Mouse (Mus musculus) hindbrain, embryonic 12.5 days (tissue): ENCODE data around the gene Nek8. TPM values are rescaled to one million over a fixed set of nuclear protein-coding genes. Genes with fewer than 3 reads are reported as not detected.
"Not testable (repeated sequence)": the region's sequence is repeated elsewhere in the genome, so short reads cannot be mapped to it uniquely, and the experiment has no call there.

Experiments
- ATAC-seq: fragments of 200-750 bp; cut with Nextera tagmentation; 2 replicates; pipeline ENCODE4 v1.8.0; 2017; ENCODE audit warnings: moderate TSS enrichment; ENCODE audit not compliant: low FRiP score
- H3K27ac ChIP-seq: fragments of 300-500 bp; sonication (generic); 2 replicates; pipeline ENCODE4 v1.5.1; 2016; ENCODE audit warnings: mild to moderate bottlenecking
- H3K27me3 ChIP-seq: fragments of 300-500 bp; sonication (generic); 2 replicates; pipeline ENCODE4 v1.6.1; 2016; ENCODE audit warnings: mild to moderate bottlenecking
- H3K36me3 ChIP-seq: fragments of 300-500 bp; sonication (generic); 2 replicates; pipeline ENCODE4 v1.6.1; 2016; ENCODE audit warnings: mild to moderate bottlenecking
- H3K4me1 ChIP-seq: fragments of 300-500 bp; sonication (generic); 2 replicates; pipeline ENCODE4 v1.6.1; 2016
- H3K4me2 ChIP-seq: fragments of 300-500 bp; sonication (generic); replicated peaks from 2 replicates; pipeline ENCODE4 v1.6.1; 2016; ENCODE audit warnings: mild to moderate bottlenecking
- H3K4me3 ChIP-seq: fragments of 300-500 bp; sonication (generic); 2 replicates; pipeline ENCODE4 v1.5.1; 2016; ENCODE audit warnings: mild to moderate bottlenecking
- H3K9ac ChIP-seq: fragments of 300-500 bp; sonication (generic); 2 replicates; pipeline ENCODE4 v1.6.1; 2016; ENCODE audit warnings: mild to moderate bottlenecking, moderate library complexity
- H3K9me3 ChIP-seq: fragments of 300-500 bp; sonication (generic); replicated peaks from 2 replicates; pipeline ENCODE4 v1.6.1; 2016; ENCODE audit warnings: mild to moderate bottlenecking
- WGBS: fragments of 180-500 bp; shearing (Covaris S2); methylation state at CpG from one replicate; pipeline ENCODE4 v1.1.7; 2016; 5-methylcytosine and 5-hydroxymethylcytosine counted together
- polyA plus RNA-seq: library from polyadenylated mRNA; unstranded; fragments of >200 nt; fragmentation: Nextera tagmentation; extraction: Ambion mirVana; gene quantifications from 2 replicates; pipeline ENCODE4 v1.2.1, GENCODE M21; 2016

Nek8 gene
- polyA plus RNA-seq, 1 experiment from 2014 or later, result 12.9 TPM

DNA sequence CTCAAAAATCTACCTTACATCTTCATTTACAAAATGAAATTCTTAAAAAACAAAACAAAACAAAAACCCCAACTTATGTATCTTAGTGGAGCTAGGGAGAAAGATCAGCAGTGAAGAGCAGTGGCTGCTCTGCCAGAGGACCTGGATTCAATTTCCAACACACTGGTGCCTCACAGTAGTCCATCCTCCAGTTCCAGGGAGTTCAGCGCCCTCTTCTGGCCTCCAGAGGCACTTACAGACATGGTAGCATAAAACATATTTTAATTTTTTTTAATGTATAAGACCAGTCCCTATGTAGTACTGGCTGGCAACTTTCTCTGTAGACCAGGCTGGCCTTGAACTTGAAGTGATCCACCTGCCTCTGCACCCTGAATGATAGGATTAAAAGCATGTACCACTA is 25.3 kb downstream of the Nek8 start:
- 44% methylated on average over 1 of the region's 1 CpGs for WGBS
- H3K4me3 ChIP-seq, result no peak overlapping the region
- peaks cover 9% of the 10 kb centered on the region; the same call in 1 of the 2 replicates for H3K4me1 ChIP-seq
- no peak for ATAC-seq
- no peak overlapping the region for H3K4me2 ChIP-seq
- H3K36me3 ChIP-seq, result peaks cover 69% of the 10 kb centered on the region
- H3K27me3 ChIP-seq, result no peaks in the 10 kb centered on the region
- no peak overlapping the region for H3K27ac ChIP-seq
- no peaks in the 10 kb centered on the region for H3K9me3 ChIP-seq
- H3K9ac ChIP-seq, result no peak overlapping the region

DNA sequence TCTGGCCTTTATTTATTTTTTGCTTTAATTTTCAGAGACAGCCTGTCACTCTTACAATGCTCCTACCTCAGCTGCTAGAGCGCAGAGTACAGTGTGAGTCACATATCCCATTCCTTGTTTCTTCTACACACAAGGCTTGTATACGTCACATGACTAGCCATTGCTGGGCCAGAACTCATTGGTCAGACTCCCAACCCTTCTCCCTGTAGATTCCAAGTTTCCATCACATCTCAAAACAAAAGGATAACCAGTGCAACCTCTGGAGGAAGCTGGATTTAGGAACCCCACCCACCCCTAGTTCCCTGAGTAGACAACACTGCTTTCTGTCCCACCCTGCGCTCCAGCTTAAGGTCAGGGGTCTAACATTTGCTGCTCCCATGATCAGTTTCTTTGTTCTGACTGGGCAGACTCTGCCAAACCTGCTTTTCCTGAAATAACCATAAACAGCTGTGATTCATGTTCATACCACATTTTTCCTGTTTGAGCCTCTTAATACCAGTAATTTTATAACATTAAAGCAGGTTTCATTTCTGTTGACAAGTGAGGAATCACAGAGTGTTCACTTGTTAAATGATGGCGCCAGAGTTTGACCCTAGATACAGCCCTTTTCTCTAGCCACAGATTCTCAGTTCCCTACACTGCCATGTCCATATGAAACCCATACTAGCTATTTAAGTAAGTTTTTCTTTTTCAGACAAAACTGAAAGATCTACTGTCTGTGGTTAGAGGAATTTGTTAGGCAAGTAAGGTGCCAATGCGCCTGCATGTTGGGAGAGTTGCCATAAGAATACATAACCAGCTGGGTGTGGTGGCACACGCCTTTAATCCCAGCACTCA is 29.6 kb downstream of the Nek8 start:
- no peak overlapping the region for H3K27ac ChIP-seq
- ATAC-seq, result no peak
- H3K9me3 ChIP-seq, result no peaks in the 10 kb centered on the region
- 93% methylated on average over 6 of the region's 6 CpGs for WGBS
- H3K4me3 ChIP-seq, result no peak overlapping the region
- H3K4me2 ChIP-seq, result no peak overlapping the region
- no peaks in the 10 kb centered on the region for H3K27me3 ChIP-seq
- no peak overlapping the region for H3K9ac ChIP-seq
- H3K36me3 ChIP-seq, result peaks cover 65% of the 10 kb centered on the region
- H3K4me1 ChIP-seq, result peaks cover 1% of the 10 kb centered on the region; the same call in 1 of the 2 replicates

DNA sequence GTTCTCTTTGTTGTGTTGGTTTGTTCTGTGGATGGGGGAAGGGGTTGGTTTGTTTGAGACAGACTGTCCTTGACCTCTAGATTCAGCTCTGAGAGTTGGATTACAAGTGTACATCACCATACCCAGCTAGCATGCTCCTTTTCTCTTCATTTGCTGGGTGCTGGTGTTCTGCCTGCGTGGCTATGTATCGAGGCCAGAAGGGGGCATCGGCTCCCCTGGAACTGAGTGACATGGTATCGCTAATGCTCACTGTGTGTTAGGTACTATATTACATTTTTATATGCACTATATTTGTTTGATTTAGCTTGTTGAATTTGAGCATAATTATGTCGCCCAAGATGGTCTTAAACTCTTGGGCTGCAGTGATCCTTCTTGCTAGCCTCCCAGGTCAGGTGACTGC is 30.3 kb downstream of the Nek8 start:
- ATAC-seq, result no peak
- Histone ChIP-seq H3K9ac (no peak overlapping the region), H3K27ac (no peak overlapping the region), H3K9me3 (no peaks in the 10 kb centered on the region), H3K27me3 (no peaks in the 10 kb centered on the region), H3K4me1 (no peaks in the 10 kb centered on the region; the same call in 1 of the 2 replicates), H3K36me3 (peaks cover 63% of the 10 kb centered on the region), H3K4me3 (no peak overlapping the region), H3K4me2 (no peak overlapping the region)
- 91% methylated on average over 5 of the region's 5 CpGs for WGBS

DNA sequence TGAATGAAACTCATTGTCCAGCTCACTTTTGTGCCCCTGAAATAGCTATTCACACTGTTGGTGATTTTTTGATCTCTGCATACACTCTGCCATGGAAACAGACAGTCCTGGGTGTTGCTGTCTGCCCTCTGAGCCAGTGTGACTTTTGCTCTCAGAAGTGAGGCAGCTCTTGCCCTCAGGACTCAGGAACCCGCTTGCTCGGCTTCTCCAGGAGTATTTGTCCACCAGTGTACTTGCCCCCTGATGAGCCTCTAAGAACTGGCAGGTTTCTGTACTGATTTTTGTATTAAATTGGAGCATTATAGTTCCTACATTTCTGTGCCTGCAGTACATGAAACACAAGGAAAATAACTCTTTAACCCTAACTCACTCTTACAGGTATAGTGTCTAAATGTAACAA is 33.0 kb downstream of the Nek8 start:
- no peak overlapping the region for H3K27ac ChIP-seq
- H3K4me3 ChIP-seq, result no peak overlapping the region
- H3K4me1 ChIP-seq, result no peaks in the 10 kb centered on the region; the same call in 1 of the 2 replicates
- peaks cover 42% of the 10 kb centered on the region for H3K36me3 ChIP-seq
- H3K27me3 ChIP-seq, result no peaks in the 10 kb centered on the region
- no peaks in the 10 kb centered on the region for H3K9me3 ChIP-seq
- ATAC-seq, result no peak
- H3K4me2 ChIP-seq, result no peak overlapping the region
- 76% methylated on average over 2 of the region's 2 CpGs for WGBS
- H3K9ac ChIP-seq, result no peak overlapping the region

DNA sequence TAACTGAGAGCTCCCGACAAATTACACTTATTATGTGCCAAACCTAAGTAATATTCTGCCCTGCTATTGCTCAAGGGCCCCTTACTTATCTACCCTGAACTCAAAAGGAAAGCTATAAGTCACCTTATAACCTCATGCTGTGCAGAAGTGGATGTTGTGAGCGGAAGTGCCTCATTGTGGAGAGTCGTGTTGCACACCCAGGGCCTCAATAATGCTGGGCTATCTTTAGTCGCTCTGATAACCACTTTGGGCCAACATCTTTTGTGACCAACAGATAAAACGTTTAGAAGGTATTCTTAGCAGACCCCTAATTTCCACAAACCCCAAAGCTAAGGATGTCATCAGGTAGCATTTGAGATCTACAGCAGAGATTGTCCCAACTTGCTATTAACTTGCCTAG is 35.8 kb downstream of the Nek8 start:
- ATAC-seq, result no peak

DNA sequence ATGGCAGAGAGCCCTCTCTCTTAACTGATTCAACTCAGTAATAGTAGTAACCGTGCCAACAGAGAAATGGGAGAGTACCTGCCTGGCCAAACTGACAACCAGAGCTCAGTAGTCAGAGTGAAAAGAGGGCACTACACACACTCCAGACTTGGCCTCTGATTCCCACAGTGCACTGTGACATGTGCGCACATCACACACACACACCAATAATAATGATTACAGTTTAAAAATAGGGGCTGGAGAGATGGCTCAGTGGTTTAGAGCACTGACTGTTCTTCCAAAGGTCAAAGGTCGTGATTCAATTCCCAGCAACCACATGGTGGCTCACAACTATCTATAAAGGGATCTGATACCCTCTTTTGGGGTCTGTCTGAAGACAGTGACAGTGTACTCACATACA is 38.5 kb downstream of the Nek8 start:
- 89% methylated on average over 3 of the region's 3 CpGs for WGBS
- no peak overlapping the region for H3K4me2 ChIP-seq
- H3K27ac ChIP-seq, result no peak overlapping the region
- H3K4me1 ChIP-seq, result no peaks in the 10 kb centered on the region; the same call in 1 of the 2 replicates
- H3K36me3 ChIP-seq, result peaks cover 2% of the 10 kb centered on the region
- no peak for ATAC-seq
- H3K4me3 ChIP-seq, result no peak overlapping the region
- no peaks in the 10 kb centered on the region for H3K9me3 ChIP-seq
- H3K27me3 ChIP-seq, result no peaks in the 10 kb centered on the region
- no peak overlapping the region for H3K9ac ChIP-seq

More for the DNA sequence above, 35.8 kb downstream of the Nek8 start:
- Histone ChIP-seq H3K4me2 (no peak overlapping the region), H3K27ac (no peak overlapping the region), H3K9me3 (no peaks in the 10 kb centered on the region), H3K4me1 (no peaks in the 10 kb centered on the region; the same call in 1 of the 2 replicates), H3K4me3 (no peak overlapping the region), H3K27me3 (no peaks in the 10 kb centered on the region), H3K9ac (no peak overlapping the region), H3K36me3 (peaks cover 27% of the 10 kb centered on the region)
- WGBS, result 87% methylated on average over 5 of the region's 5 CpGs

DNA sequence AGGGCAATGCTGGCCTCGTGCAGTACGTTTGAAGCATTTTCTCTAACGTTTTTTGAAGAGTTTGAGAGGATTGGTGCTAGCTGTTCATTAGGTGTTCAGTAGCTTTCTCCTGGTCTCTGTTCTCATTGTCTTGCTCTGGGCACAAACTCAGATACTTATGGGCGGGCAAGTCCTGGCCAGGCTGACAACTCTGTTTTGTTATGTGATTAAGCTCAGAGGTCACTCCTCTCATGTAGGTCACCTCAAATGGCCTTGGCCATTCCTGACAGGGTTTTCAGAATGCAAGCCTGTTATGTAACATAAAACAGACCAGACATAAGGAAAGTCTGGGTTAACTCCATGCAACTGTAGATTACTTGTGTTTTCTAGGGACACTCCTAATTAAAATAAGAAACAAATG is 38.9 kb downstream of the Nek8 start:
- Histone ChIP-seq H3K9me3 (no peaks in the 10 kb centered on the region), H3K4me1 (no peaks in the 10 kb centered on the region)

DNA sequence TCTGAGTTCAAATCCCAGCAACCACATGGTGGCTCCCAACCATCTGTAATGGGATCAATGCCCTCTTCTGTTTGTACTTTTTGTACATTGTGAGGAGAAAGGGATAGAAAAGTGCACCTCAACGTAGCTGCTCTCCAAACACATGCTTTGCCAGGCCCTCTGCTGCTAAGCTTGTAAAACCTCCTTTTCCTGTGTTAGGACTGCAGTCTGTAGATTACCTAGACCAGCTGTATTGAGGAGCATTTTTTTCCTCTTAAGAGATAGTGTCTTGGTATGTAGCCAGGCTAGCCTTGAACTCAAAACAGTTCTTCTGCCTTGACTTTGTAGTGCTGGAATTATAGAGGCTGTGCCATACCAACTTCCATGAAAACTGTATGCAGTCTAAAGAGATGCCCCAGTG is 40.3 kb downstream of the Nek8 start:
- Histone ChIP-seq H3K27ac (no peak overlapping the region), H3K27me3 (no peaks in the 10 kb centered on the region), H3K9me3 (no peaks in the 10 kb centered on the region), H3K36me3 (no peaks in the 10 kb centered on the region), H3K4me2 (no peak overlapping the region), H3K9ac (no peak overlapping the region), H3K4me1 (no peaks in the 10 kb centered on the region), H3K4me3 (no peak overlapping the region)
- ATAC-seq, result no peak
- 100% methylated on average over 1 of the region's 1 CpGs for WGBS

More for the DNA sequence above, 38.9 kb downstream of the Nek8 start:
- H3K27me3 ChIP-seq, result no peaks in the 10 kb centered on the region
- no peaks in the 10 kb centered on the region for H3K36me3 ChIP-seq
- ATAC-seq, result no peak
- H3K9ac ChIP-seq, result no peak overlapping the region
- no peak overlapping the region for H3K4me2 ChIP-seq
- WGBS, result 84% methylated on average over 4 of the region's 4 CpGs
- H3K27ac ChIP-seq, result no peak overlapping the region
- no peak overlapping the region for H3K4me3 ChIP-seq

DNA sequence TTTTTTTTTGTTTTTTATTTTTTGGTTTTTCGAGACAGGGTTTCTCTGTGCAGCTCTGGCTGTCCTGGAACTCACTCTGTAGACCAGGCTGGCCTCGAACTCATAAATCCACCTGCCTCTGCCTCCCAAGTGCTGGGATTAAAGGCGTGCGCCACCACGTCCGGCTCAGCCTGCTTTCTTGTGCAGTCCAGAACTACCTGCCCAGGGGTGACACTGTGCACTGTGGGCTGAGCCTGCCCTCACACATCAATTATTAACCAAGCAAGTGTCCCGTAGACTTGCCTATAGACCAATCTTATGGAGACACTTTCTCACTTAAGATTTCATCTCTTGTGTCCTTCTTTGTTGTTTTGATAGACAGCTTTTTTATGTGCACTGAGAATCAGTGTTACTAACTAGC is 41.2 kb downstream of the Nek8 start:
- WGBS, result 90% methylated on average over 7 of the region's 7 CpGs

DNA sequence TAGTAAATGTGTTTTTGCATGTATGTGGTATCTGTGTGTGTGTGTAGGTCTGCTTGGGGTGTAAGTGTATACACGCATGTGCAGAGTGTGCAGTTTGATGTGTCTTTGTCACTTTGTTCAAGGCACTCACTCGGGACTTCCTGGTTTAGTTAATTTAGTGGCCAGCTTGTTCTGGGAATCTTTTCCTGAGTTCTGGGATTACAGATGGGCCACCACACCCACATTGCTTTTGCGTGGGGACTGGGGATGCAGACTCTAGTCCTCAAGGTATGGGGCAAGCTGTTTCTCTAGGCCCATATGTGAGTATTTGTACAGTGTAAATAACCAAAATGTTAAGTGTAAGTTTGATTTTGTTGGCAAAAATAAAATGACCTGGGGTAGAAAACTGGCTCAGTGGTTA is 42.1 kb downstream of the Nek8 start:
- whole genome bisulfite sequencing, result 90% methylated on average over 3 of the region's 3 CpGs
- no peak overlapping the region for H3K4me3 ChIP-seq
- H3K9ac ChIP-seq, result no peak overlapping the region
- H3K4me1 ChIP-seq, result no peaks in the 10 kb centered on the region
- no peaks in the 10 kb centered on the region for H3K9me3 ChIP-seq
- no peaks in the 10 kb centered on the region for H3K27me3 ChIP-seq
- no peak for ATAC-seq
- no peaks in the 10 kb centered on the region for H3K36me3 ChIP-seq
- H3K27ac ChIP-seq, result no peak overlapping the region
- H3K4me2 ChIP-seq, result no peak overlapping the region

More for the DNA sequence above, 41.2 kb downstream of the Nek8 start:
- H3K9me3 ChIP-seq, H3K27ac ChIP-seq, H3K27me3 ChIP-seq, H3K36me3 ChIP-seq, ATAC-seq, H3K4me1 ChIP-seq, H3K9ac ChIP-seq, H3K4me3 ChIP-seq, H3K4me2 ChIP-seq: not testable (repeated sequence)

DNA sequence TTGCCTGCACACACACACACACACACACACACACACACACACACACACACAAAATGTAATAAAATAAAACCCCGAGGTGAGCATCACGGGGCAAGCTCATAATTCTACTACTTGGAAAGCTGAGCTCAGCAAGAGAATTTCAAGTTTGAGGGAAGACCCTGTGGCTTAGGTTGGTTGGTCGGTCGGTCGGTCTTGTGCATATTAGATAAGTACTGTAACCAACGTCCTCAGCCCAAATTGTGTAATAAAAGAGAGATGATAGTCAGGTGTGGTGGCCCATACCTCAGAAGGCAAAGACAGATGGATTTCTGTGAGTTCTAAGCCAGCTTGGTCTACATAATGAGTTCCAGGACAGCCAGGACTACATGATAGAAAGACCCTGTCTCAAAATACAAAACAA is 42.6 kb downstream of the Nek8 start:
- no peak overlapping the region for H3K9ac ChIP-seq
- H3K4me2 ChIP-seq, result no peak overlapping the region
- H3K9me3 ChIP-seq, result no peaks in the 10 kb centered on the region
- no peak for ATAC-seq
- H3K4me3 ChIP-seq, result no peak overlapping the region
- H3K4me1 ChIP-seq, result no peaks in the 10 kb centered on the region
- no peak overlapping the region for H3K27ac ChIP-seq
- WGBS, result 94% methylated on average over 6 of the region's 6 CpGs
- no peaks in the 10 kb centered on the region for H3K36me3 ChIP-seq
- no peaks in the 10 kb centered on the region for H3K27me3 ChIP-seq

DNA sequence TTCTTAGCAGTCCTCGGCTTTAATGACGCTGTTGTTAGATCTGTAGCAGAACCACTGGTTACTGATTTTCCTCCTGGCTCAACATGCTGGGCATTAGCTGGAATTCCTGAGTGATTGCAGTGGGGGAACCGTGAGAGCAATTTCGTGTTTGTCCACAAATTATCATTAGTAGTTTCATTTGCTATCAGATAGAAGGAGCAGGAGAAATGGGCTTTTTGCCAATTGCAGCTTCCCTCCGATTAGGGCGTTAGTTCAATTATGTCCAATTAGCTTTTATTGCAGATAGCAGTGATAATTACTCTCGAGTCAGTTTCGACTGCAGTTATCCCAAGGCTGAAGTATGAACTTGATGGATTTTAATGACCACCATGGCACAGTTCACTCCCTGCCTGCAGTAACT is 47.0 kb downstream of the Nek8 start:
- Histone ChIP-seq H3K4me1 (peaks cover 10% of the 10 kb centered on the region; the same call in 1 of the 2 replicates), H3K27me3 (no peaks in the 10 kb centered on the region), H3K9me3 (no peaks in the 10 kb centered on the region), H3K27ac (no peak overlapping the region), H3K4me2 (no peak overlapping the region), H3K9ac (no peak overlapping the region), H3K36me3 (no peaks in the 10 kb centered on the region), H3K4me3 (no peak overlapping the region)
- no peak for ATAC-seq
- WGBS, result 84% methylated on average over 8 of the region's 8 CpGs

DNA sequence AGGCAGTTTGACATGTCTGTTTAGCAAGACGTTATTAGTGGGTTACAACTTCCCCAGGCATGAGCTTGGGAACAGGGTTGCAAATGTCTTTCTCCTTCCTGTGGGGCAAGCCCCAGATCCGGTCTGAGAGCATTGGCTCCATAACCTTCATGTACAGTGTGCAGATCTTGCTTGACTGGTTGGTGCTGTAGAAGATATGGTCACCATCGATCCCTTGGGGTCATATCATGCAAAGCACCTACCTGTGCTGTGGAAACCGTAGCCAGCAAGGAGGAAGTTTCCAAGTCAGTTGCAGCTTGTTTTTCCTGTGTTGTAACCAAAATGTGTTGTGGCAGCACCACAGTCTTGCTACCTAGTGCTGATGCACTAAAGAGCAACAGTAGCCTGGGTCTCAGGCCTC is 49.7 kb downstream of the Nek8 start:
- Histone ChIP-seq H3K4me1 (peaks cover 10% of the 10 kb centered on the region; the same call in 1 of the 2 replicates), H3K27ac (no peak overlapping the region), H3K9ac (no peak overlapping the region), H3K36me3 (no peaks in the 10 kb centered on the region), H3K4me3 (no peak overlapping the region), H3K4me2 (no peak overlapping the region), H3K9me3 (no peaks in the 10 kb centered on the region), H3K27me3 (no peaks in the 10 kb centered on the region)
- no peak for ATAC-seq
- WGBS, result 90% methylated on average over 4 of the region's 4 CpGs
